Mouse (Mus musculus) liver, embryonic 14.5 days (tissue): ENCODE results near the gene Rabif.

Source experiments
- CTCF ChIP-seq: IDR thresholded peaks from 2 replicates; pipeline ENCODE4 v1.5.1; 2016; ENCODE audit warnings: antibody characterized with exemption, low read depth, control low read depth
- EP300 ChIP-seq: IDR thresholded peaks from 2 replicates; pipeline ENCODE4 v1.6.1; 2016; ENCODE audit warnings: antibody characterized with exemption, low read depth

GRCm38 (mm10) chr1:134494428-134495215 lies at the start of gene Rabif:
- TF ChIP-seq CTCF (peak; percentile 77), EP300 (no peak)
